Mouse (Mus musculus) right cerebral cortex, postnatal 25 days (tissue): ENCODE measurements at regions not wholly inside any gene's neighbourhood (a gene's known extent, or its start where the extent isn't known, plus 50 kb on each side); places are given as distances from the start of the nearest gene placed in this dataset.

Experiments
- DNase-seq: peaks from one replicate; pipeline ENCODE4 v3.0.0; 2022

GRCm38 (mm10) chr10:54601993-54602392, 525.6 kb upstream of the Man1a start:
- no peak for DNase-seq

- no peak for DNase-seq
Observed at GRCm38 (mm10) chr10:54595072-54595471, 518.7 kb upstream of the Man1a start.

DNA sequence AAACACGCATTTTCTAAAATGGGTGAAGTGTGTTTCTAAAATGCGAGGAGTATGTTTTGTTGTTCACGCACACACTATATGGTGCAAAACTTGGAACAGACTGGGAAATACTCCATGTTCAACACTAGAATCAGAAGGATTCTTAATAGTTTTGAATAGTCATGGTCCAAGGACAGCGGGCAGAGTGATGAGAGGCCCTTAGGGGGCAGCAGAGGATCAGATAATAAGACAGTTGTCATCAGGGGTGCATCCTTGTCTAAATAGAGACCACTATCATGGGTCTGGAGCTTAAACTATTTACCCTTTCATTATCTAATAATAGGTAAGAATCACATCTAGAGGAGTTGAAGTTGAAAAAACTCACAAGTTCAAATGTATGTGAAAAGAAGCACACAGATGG, 482.2 kb upstream of the Man1a start:
- no peak for DNase-seq

- DNase-seq = peak; percentile 12
Observed at GRCm38 (mm10) chr10:54551734-54552397, 475.5 kb upstream of the Man1a start.

DNA sequence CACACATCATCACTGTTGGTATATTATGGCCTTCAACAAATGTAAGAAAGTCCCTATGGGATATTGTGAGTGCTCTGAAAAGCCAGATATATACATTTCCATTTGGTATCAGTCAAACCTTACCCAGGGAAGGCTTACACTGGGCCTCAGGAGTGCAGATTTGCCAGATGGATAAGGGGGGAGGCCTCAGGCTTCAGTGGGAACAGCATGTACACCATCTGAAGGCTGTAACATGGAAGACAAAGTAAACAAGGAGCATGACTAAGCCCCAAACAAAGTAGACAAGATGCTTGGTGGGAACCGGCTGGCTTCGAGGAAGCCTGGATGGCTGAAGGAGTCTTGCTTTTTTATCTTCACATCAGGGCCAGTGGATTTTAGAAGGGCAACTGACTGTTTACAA, 474.3 kb upstream of the Man1a start:
- DNase-seq = no peak

DNA sequence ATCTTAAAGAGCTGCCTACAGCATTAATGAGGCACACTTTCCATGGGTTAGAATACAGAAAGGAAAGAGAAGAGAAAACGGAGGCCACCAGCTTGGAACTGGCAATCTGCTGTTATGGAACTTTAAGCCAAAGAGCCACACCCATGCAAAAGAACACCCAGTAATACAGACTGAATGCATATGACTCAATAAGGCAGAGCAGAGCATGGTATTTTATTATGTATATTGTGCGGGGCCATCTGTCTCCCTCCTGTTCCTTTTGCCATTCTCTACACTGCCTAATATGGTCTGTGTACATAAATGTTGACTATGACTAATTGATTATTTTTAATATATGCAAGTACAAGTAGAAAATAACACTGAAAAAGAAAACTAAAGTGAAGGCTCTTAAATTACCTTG, 472.6 kb upstream of the Man1a start:
- no peak for DNase-seq

DNA sequence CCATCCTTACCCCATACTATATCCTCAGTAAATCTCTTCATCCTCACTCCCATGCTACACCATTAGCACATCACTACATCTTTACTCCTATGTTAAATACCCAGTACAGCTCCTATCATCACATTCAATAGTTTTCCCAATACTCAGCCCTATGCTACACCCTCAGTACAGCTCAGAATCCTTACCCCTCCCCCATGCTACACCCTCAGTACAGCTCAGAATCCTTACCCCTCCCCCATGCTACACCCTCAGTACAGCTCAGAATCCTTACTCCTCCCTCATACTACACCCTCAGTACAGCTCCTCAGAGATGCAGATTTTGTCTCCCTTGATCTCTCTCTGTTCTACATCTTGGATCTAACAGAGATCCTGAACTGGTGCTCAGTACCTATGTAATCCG, 472.1 kb upstream of the Man1a start:
- no peak for DNase-seq

- no peak for DNase-seq
Observed at GRCm38 (mm10) chr10:54532581-54532980, 456.2 kb upstream of the Man1a start.

GRCm38 (mm10) chr10:54510776-54511175, 434.4 kb upstream of the Man1a start:
- no peak for DNase-seq

DNA sequence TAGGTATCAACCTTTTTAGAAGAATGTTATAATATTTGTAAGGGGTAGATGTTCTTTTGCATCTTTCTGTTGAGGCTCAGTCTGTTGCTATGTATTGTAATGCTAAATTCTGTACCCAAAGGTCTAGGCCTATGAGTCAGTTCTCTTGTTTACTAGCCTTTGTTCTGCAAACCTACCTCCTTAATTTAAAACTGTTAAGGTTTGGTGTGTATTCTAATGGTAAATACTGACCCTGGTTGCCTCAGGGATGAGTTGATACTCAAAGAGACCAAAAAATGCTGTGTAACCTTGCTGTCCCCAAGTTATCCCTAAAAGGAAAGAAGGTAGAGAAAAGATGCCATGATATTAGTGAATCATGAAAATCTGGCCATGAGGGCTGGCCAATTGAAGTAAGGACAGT, 433.4 kb upstream of the Man1a start:
- no peak for DNase-seq
